Mouse (Mus musculus) embryo, embryonic 10 days (tissue): ENCODE measurements at regions not wholly inside any gene's neighbourhood (a gene's known extent, or its start where the extent isn't known, plus 50 kb on each side); places are given as distances from the start of the nearest gene placed in this dataset.

Experiments
- DNase-seq: peaks from one replicate; pipeline ENCODE4 v3.0.0-alpha.2; 2015; ENCODE audit warnings: low spot score

DNA sequence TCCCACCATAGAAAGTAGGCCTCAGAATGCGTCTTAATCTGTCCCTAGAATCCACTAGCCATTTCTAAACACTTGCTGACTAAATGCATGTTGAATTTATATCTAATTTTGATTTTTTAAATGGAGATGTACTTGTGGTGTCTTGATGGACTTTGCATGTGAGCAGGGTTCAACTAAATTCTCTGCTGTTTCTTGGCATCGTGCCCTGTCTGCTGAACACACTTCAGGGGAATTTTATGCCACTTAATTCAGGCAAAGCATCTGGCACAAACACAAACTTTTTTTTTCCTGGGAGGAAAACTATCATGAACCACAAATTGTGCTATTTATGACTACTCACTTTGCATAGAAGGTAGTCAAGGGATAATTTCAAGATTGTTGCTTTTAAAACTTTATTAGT lies 87.7 kb downstream of the Stc2 start:
- DNase-seq: no peak

DNA sequence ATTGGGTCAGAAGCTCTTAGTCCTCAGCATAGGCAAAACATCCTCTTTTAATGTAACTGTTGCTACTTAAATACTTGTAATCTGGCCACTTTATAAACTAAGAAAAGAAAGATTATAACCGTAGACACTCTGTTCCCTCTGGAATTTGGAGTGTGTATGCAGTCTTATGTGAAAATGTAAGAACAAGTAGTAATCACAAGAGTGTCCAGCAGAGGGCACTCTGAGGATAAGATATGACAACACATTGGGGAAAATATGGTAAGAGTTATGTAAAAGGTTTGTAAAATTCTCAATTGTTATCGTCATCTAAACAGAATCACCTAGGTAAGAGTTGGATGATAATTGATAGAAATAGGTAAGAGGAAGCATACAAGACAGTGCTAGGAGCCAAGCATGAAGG lies 66.2 kb upstream of the Gm17332 start:
- DNase-seq: peak; percentile 84
